Mouse (Mus musculus) myocyte (in vitro differentiated cells): ENCODE measurements around the gene Zfp607b.

Experiments
- E2F4 ChIP-seq: IDR thresholded peaks from one replicate; pipeline ENCODE4 v1.6.1; 2011; ENCODE audit warnings: mild to moderate bottlenecking, control low read depth, moderate library complexity; ENCODE audit not compliant: insufficient read depth
- MAX ChIP-seq: IDR thresholded peaks from one replicate; pipeline ENCODE4 v1.6.1; 2011; ENCODE audit warnings: low read depth, mild to moderate bottlenecking, control low read depth
- POLR2A ChIP-seq: IDR thresholded peaks from one replicate; pipeline ENCODE4 v1.6.1; 2011; ENCODE audit warnings: low read depth, mild to moderate bottlenecking, control low read depth, moderate library complexity; ENCODE audit not compliant: insufficient read length
- SRF ChIP-seq: IDR thresholded peaks from one replicate; pipeline ENCODE4 v1.6.1; 2011; ENCODE audit warnings: low read depth; ENCODE audit not compliant: control insufficient read depth, insufficient read length
- TCF12 ChIP-seq: IDR thresholded peaks from one replicate; pipeline ENCODE4 v1.6.1; 2011; ENCODE audit warnings: mild to moderate bottlenecking, control low read depth; ENCODE audit not compliant: poor library complexity, insufficient read depth, severe bottlenecking
- USF1 ChIP-seq: IDR thresholded peaks from one replicate; pipeline ENCODE4 v1.6.1; 2011; ENCODE audit warnings: low read depth, mild to moderate bottlenecking, control low read depth, moderate library complexity

DNA sequence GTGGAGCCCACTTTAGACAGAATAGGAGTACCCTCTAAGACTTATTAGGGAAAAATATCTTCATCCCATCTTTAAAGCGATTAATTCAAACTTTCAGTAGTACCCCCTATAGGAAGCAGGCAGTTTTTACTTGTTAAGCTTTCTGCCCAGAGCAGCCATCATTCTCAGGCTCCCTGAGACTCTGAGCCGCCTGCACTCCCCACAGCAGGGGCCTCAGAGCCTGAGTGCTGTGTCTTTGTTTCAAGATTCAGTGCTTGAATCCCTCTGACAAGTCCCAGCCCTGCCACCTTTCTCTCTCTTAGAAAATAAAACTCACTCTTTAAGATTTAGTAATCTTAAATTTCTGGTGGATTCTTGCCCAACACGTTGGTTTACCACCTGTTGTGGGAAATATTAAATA is 7.6 kb downstream of the Zfp607b start:
- TF ChIP-seq POLR2A (no peak), E2F4 (no peak), MAX (no peak), USF1 (no peak), TCF12 (no peak), SRF (no peak)
